Comparison of ENCODE assay signal across 9 mouse cellular contexts in the genomic region with DNA sequence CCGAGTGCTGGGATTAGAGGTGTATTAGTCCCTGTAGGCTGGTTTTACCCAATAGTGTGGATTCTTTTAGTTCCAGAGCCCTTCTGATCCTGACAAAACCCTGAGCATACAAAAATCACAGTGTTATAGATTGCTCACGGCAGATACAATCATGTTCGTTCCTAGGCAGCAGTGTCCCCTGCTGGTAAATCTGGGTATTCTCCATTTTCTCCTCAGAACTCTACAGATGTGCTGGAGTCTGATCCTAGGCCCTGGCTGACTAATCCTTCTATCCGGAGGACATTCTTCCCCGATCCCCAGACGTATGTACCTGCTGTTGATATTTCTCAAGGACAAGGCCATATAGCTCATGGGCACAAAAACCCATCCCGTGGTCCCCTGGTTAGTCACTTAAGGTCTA. TPM values are rescaled to one million over a fixed set of nuclear protein-coding genes. Genes with fewer than 3 reads are reported as not detected.
DNase-seq lines count a peak whose midpoint lies in the region; ATAC-seq and TF ChIP-seq lines count a peak whose summit lies in the region.
"Had no signal": no experiment of that assay in that cellular context is flagged by ENCODE, and none has a peak within 500 bp of the region (broad histone marks: within the 10 kb centered on the region; RNA-seq: fewer than 3 reads in every experiment).

No protein-coding gene starts in this region.

- no peak for DNase-seq in gastrocnemius, adult 2 months
- no peak for DNase-seq in gastrocnemius, adult 18-20 months (ENCODE audit: low spot score)
- DNase-seq in midbrain, postnatal 0 days (ENCODE audit: low spot score) = peak; percentile 52
- DNase-seq in brain, adult 2 months (ENCODE audit: low read depth, low spot score) = peak; percentile 62
- peak; percentile 41 to 46 for DNase-seq in kidney, postnatal 4 days
- no peak for DNase-seq in spleen, postnatal 36 days (ENCODE audit: low spot score in 2 of 2)

- no peaks in the 10 kb centered on the region for H3K27me3 ChIP-seq in midbrain, postnatal 0 days (ENCODE audit: insufficient read depth, low read length)
- no peaks in the 10 kb centered on the region for H3K27me3 ChIP-seq in midbrain, embryonic 13.5 days

- intact Hi-C loops in gastrocnemius, adult 2 months (cut with DNase I) = no loop called here

- WGBS in midbrain, postnatal 0 days = 75% methylated on average over 7 of the region's 7 CpGs
- WGBS in midbrain, embryonic 13.5 days = 78% methylated on average over 7 of the region's 7 CpGs

- H3K9me3 ChIP-seq in midbrain, postnatal 0 days (ENCODE audit: low read length) = no peaks in the 10 kb centered on the region
- no peaks in the 10 kb centered on the region for H3K9me3 ChIP-seq in midbrain, embryonic 13.5 days

- H3K4me3 ChIP-seq in gastrocnemius, adult 2 months = no peak overlapping the region
- H3K4me3 ChIP-seq in midbrain, postnatal 0 days (ENCODE audit: low read depth, low read length) = no peak overlapping the region
- H3K4me3 ChIP-seq in midbrain, embryonic 13.5 days (replicated peaks) = no peak overlapping the region

- peaks cover 56% of the 10 kb centered on the region for H3K36me3 ChIP-seq in midbrain, postnatal 0 days (ENCODE audit: insufficient read depth, low read length)
- H3K36me3 ChIP-seq in midbrain, embryonic 13.5 days = peaks cover 84% of the 10 kb centered on the region

- no peak for ATAC-seq in midbrain, postnatal 0 days (ENCODE audit: low FRiP score)
- no peak for ATAC-seq in midbrain, embryonic 13.5 days
- no peak for ATAC-seq in monocyte, adult 5-6 weeks (replicated peaks; ENCODE audit: insufficient number of reproducible peaks, low FRiP score, low TSS enrichment, poor library complexity, severe bottlenecking)

- H3K4me2 ChIP-seq in midbrain, postnatal 0 days (ENCODE audit: low read depth, low read length, poor library complexity, severe bottlenecking) = no peak overlapping the region
- no peak overlapping the region for H3K4me2 ChIP-seq in midbrain, embryonic 13.5 days (replicated peaks)

- no peak overlapping the region for H3K27ac ChIP-seq in gastrocnemius, adult 2 months
- no peak overlapping the region for H3K27ac ChIP-seq in midbrain, postnatal 0 days (ENCODE audit: low read depth, low read length)
- H3K27ac ChIP-seq in midbrain, embryonic 13.5 days = no peak overlapping the region

- TF ChIP-seq CTCF in gastrocnemius, adult 2 months (IDR thresholded peaks at IDR 0.05) = peak; percentile 74
- peak; percentile 77 for TF ChIP-seq CTCF in midbrain, postnatal 0 days (IDR thresholded peaks at IDR 0.05)

- no peak overlapping the region for H3K9ac ChIP-seq in midbrain, postnatal 0 days (replicated peaks; ENCODE audit: low read length, poor library complexity, severe bottlenecking)
- no peak overlapping the region for H3K9ac ChIP-seq in midbrain, embryonic 13.5 days (replicated peaks)

- no peaks in the 10 kb centered on the region for H3K4me1 ChIP-seq in midbrain, postnatal 0 days (ENCODE audit: insufficient read depth, low read length)
- no peaks in the 10 kb centered on the region for H3K4me1 ChIP-seq in midbrain, embryonic 13.5 days (replicated peaks)

RNA-seq across cellular contexts. Expression of gene Trpc2, which starts 4.4 kb away (rescaled TPM):
- 1 to 10 TPM in 1 of 2 experiments, under 1 TPM in 1; 0.10 to 1.3 TPM for total RNA-seq in gastrocnemius, adult 2 months (2021)
- under 1 TPM; 0.23 to 0.31 TPM for total RNA-seq in gastrocnemius, adult 18-20 months (2021)
- total RNA-seq in midbrain, postnatal 0 days (2014; rRNA removed) = 0.24 TPM in 1 of 2 replicates, not detected in the other
- polyA plus RNA-seq in midbrain, postnatal 0 days (2015; fragmentation: Nextera tagmentation; extraction: Ambion mirVana) = 0.43 TPM in 1 of 2 replicates, not detected in the other
- 0.28 TPM in 1 of 2 replicates, not detected in the other for polyA plus RNA-seq in midbrain, embryonic 13.5 days (2015; fragmentation: Nextera tagmentation; extraction: Ambion mirVana)
- total RNA-seq in monocyte, adult 5-6 weeks (2017) = 0.29 to 0.43 TPM in 2 of 3 replicates, not detected in the other
- total RNA-seq: adrenal gland, adult 18-20 months had no signal

RNA-seq across cellular contexts. Expression of gene Xntrpc, which starts 13.0 kb away (rescaled TPM):
- 1 to 10 TPM in 1 of 2 experiments, under 1 TPM in 1; 0.50 to 1.2 TPM for total RNA-seq in gastrocnemius, adult 2 months (2021)
- under 1 TPM; 0.68 to 0.78 TPM for total RNA-seq in gastrocnemius, adult 18-20 months (2021)
- total RNA-seq in midbrain, postnatal 0 days (2014; rRNA removed) = 2.1 and 2.2 TPM in 2 replicates
- polyA plus RNA-seq in midbrain, postnatal 0 days (2015; fragmentation: Nextera tagmentation; extraction: Ambion mirVana) = 0.22 and 0.60 TPM in 2 replicates
- polyA plus RNA-seq in midbrain, embryonic 13.5 days (2015; fragmentation: Nextera tagmentation; extraction: Ambion mirVana) = 1.3 and 1.5 TPM in 2 replicates
- total RNA-seq in monocyte, adult 5-6 weeks (2017) = 0.87 TPM in 1 of 3 replicates, not detected in the others

RNA-seq across cellular contexts. Expression of gene Xndc1, which starts 13.2 kb away (rescaled TPM):
- total RNA-seq in gastrocnemius, adult 2 months (2021) = 1 to 10 TPM; 4.4 to 6.5 TPM
- 1 to 10 TPM; 2.9 to 4.1 TPM for total RNA-seq in gastrocnemius, adult 18-20 months (2021)
- 17.3 and 18.0 TPM in 2 replicates for total RNA-seq in midbrain, postnatal 0 days (2014; rRNA removed)
- 14.6 and 15.5 TPM in 2 replicates for polyA plus RNA-seq in midbrain, postnatal 0 days (2015; fragmentation: Nextera tagmentation; extraction: Ambion mirVana)
- polyA plus RNA-seq in midbrain, embryonic 13.5 days (2015; fragmentation: Nextera tagmentation; extraction: Ambion mirVana) = 32.2 and 34.9 TPM in 2 replicates
- 10.8 to 18.4 TPM (median 13.2 TPM) in 3 replicates for total RNA-seq in monocyte, adult 5-6 weeks (2017)

RNA-seq across cellular contexts. Expression of gene Rnf121, which starts 13.2 kb away (rescaled TPM):
- 10 to 100 TPM; 23.3 to 25.7 TPM for total RNA-seq in gastrocnemius, adult 2 months (2021)
- total RNA-seq in gastrocnemius, adult 18-20 months (2021) = 10 to 100 TPM; 20.6 to 27.5 TPM
- 31.3 and 40.7 TPM in 2 replicates for total RNA-seq in midbrain, postnatal 0 days (2014; rRNA removed)
- 22.0 and 23.4 TPM in 2 replicates for polyA plus RNA-seq in midbrain, postnatal 0 days (2015; fragmentation: Nextera tagmentation; extraction: Ambion mirVana)
- 30.1 and 30.9 TPM in 2 replicates for polyA plus RNA-seq in midbrain, embryonic 13.5 days (2015; fragmentation: Nextera tagmentation; extraction: Ambion mirVana)
- total RNA-seq in monocyte, adult 5-6 weeks (2017) = 13.5 to 24.5 TPM (median 15.9 TPM) in 3 replicates

RNA-seq across cellular contexts. Expression of gene Art1, which starts 23.0 kb away (rescaled TPM):
- total RNA-seq in gastrocnemius, adult 2 months (2021) = 100 to 1,000 TPM; 480 to 491 TPM
- 100 to 1,000 TPM; 558 to 637 TPM for total RNA-seq in gastrocnemius, adult 18-20 months (2021)
- 0.33 TPM in 1 of 2 replicates, not detected in the other for total RNA-seq in midbrain, postnatal 0 days (2014; rRNA removed)
- polyA plus RNA-seq in midbrain, postnatal 0 days (2015; fragmentation: Nextera tagmentation; extraction: Ambion mirVana) = 0.18 and 0.22 TPM in 2 replicates
- 0.31 and 0.37 TPM in 2 replicates for polyA plus RNA-seq in midbrain, embryonic 13.5 days (2015; fragmentation: Nextera tagmentation; extraction: Ambion mirVana)
- total RNA-seq in monocyte, adult 5-6 weeks (2017) = not detected in 3 replicates

Comparison
In these comparisons a context has a peak if more than half of its experiments do, and no peak if none do; other contexts are left out.
1. DNase-seq: peak in midbrain, postnatal 0 days (single experiment), brain, adult 2 months (single experiment) and kidney, postnatal 4 days (2 of 2); none in gastrocnemius, adult 2 months (single experiment), gastrocnemius, adult 18-20 months (single experiment) and spleen, postnatal 36 days (0 of 2).